Mouse (Mus musculus) C2C12 (cell line): ENCODE data around the gene Lcmt1.
A peak's percentile ranks its signal among the peaks of the same experiment; 100 is the strongest.

ENCODE experiments used
- CTCF ChIP-seq: IDR thresholded peaks from one replicate; pipeline ENCODE4 v1.5.1; 2011; ENCODE audit not compliant: control insufficient read depth, insufficient read depth, insufficient read length
- MAX ChIP-seq: IDR thresholded peaks from one replicate; pipeline ENCODE4 v1.6.1; 2011; ENCODE audit warnings: mild to moderate bottlenecking, control low read depth
- MYOD1 ChIP-seq: IDR thresholded peaks from one replicate; pipeline ENCODE4 v1.6.1; 2011; ENCODE audit warnings: low read depth; ENCODE audit not compliant: control insufficient read depth, insufficient read length
- USF1 ChIP-seq: IDR thresholded peaks from one replicate; pipeline ENCODE4 v1.6.1; 2011; ENCODE audit warnings: low read depth, mild to moderate bottlenecking, control low read depth, moderate library complexity

- TF ChIP-seq CTCF (peak; percentile 88), USF1 (no peak), MAX (no peak), MYOD1 (no peak)
These were observed 96.3 kb downstream of the Lcmt1 start for GRCm38 (mm10) chr7:123465692-123466387.
